Mouse (Mus musculus) midbrain, embryonic 10.5 days (tissue): Measurements from ENCODE around the gene Mettl24. TPM values are rescaled to one million over a fixed set of nuclear protein-coding genes. Genes with fewer than 3 reads are reported as not detected.
"Not testable (repeated sequence)": the region's sequence is repeated elsewhere in the genome, so short reads cannot be mapped to it uniquely, and the experiment has no call there.

Experiments
- DNase-seq: peaks from one replicate; pipeline ENCODE4 v3.0.0-alpha.2; 2017; ENCODE audit warnings: low spot score
- H3K27ac ChIP-seq: fragments of 300-500 bp; sonication (generic); replicated peaks from 2 replicates; pipeline ENCODE4 v1.5.1; 2016; ENCODE audit warnings: mild to moderate bottlenecking
- H3K27me3 ChIP-seq: fragments of 300-500 bp; sonication (generic); 2 replicates; pipeline ENCODE4 v1.6.1; 2016; ENCODE audit warnings: low read depth, mild to moderate bottlenecking; ENCODE audit not compliant: poor library complexity, severe bottlenecking
- H3K36me3 ChIP-seq: fragments of 300-500 bp; sonication (generic); 2 replicates; pipeline ENCODE4 v1.6.1; 2016; ENCODE audit warnings: mild to moderate bottlenecking, moderate library complexity
- H3K4me1 ChIP-seq: fragments of 300-500 bp; sonication (generic); 2 replicates; pipeline ENCODE4 v1.6.1; 2016
- H3K4me3 ChIP-seq: fragments of 300-500 bp; sonication (generic); 2 replicates; pipeline ENCODE4 v1.5.1; 2016; ENCODE audit warnings: mild to moderate bottlenecking, moderate library complexity
- H3K9me3 ChIP-seq: fragments of 300-500 bp; sonication (generic); replicated peaks from 2 replicates; pipeline ENCODE4 v1.6.1; 2016; ENCODE audit warnings: mild to moderate bottlenecking
- WGBS: fragments of 180-500 bp; shearing (Covaris S2); methylation state at CpG from one replicate; pipeline ENCODE4 v1.1.7; 2016; 5-methylcytosine and 5-hydroxymethylcytosine counted together
- polyA plus RNA-seq: library from polyadenylated mRNA; unstranded; fragments of >200 nt; fragmentation: Nextera tagmentation; extraction: Ambion mirVana; gene quantifications from 2 replicates; pipeline ENCODE4 v1.2.1, GENCODE M21; 2016

Mettl24 gene
- polyA plus RNA-seq, 1 experiment from 2014 or later = 0.54 TPM

GRCm38 (mm10) chr10:40758171-40759010 lies 75.3 kb downstream of the Mettl24 start:
- H3K9me3 ChIP-seq = no peaks in the 10 kb centered on the region; the same call in 1 of the 2 replicates
- 82% methylated on average over 11 of the region's 11 CpGs for WGBS
- H3K27ac ChIP-seq = no peak overlapping the region
- H3K4me1 ChIP-seq = peaks cover 10% of the 10 kb centered on the region
- H3K4me3 ChIP-seq = no peak overlapping the region
- no peaks in the 10 kb centered on the region for H3K36me3 ChIP-seq
- H3K27me3 ChIP-seq = no peaks in the 10 kb centered on the region
- DNase-seq = no peak

- not testable (repeated sequence) for H3K36me3 ChIP-seq, H3K4me3 ChIP-seq, H3K9me3 ChIP-seq, H3K27ac ChIP-seq, DNase-seq, H3K27me3 ChIP-seq
- WGBS = 96% methylated on average over 23 of the region's 23 CpGs
- peaks cover 10% of the 10 kb centered on the region for H3K4me1 ChIP-seq
Measured at GRCm38 (mm10) chr10:40759391-40760194, 76.5 kb downstream of the Mettl24 start.

GRCm38 (mm10) chr10:40760195-40761009 lies 77.3 kb downstream of the Mettl24 start:
- Histone ChIP-seq H3K9me3 (no peaks in the 10 kb centered on the region; the same call in 1 of the 2 replicates), H3K4me1 (peaks cover 10% of the 10 kb centered on the region), H3K27ac (no peak overlapping the region), H3K4me3 (no peak overlapping the region), H3K27me3 (no peaks in the 10 kb centered on the region), H3K36me3 (no peaks in the 10 kb centered on the region)
- DNase-seq = no peak
- WGBS = 89% methylated on average over 9 of the region's 9 CpGs

GRCm38 (mm10) chr10:40761010-40761752 lies 78.1 kb downstream of the Mettl24 start:
- Histone ChIP-seq H3K4me3 (no peak overlapping the region), H3K27me3 (no peaks in the 10 kb centered on the region), H3K27ac (no peak overlapping the region), H3K4me1 (peaks cover 10% of the 10 kb centered on the region), H3K36me3 (no peaks in the 10 kb centered on the region), H3K9me3 (no peaks in the 10 kb centered on the region; the same call in 1 of the 2 replicates)
- 78% methylated on average over 9 of the region's 9 CpGs for WGBS
- no peak for DNase-seq

- H3K4me1 ChIP-seq = peaks cover 10% of the 10 kb centered on the region
- no peaks in the 10 kb centered on the region; the same call in 1 of the 2 replicates for H3K9me3 ChIP-seq
- DNase-seq = no peak
- H3K27ac ChIP-seq = no peak overlapping the region
- H3K36me3 ChIP-seq = no peaks in the 10 kb centered on the region
- H3K27me3 ChIP-seq = no peaks in the 10 kb centered on the region
- 90% methylated on average over 6 of the region's 6 CpGs for WGBS
- H3K4me3 ChIP-seq = no peak overlapping the region
Measured at GRCm38 (mm10) chr10:40762624-40763023, 79.5 kb downstream of the Mettl24 start.

- DNase-seq = no peak
- H3K9me3 ChIP-seq = no peaks in the 10 kb centered on the region; the same call in 1 of the 2 replicates
Measured at GRCm38 (mm10) chr10:40763084-40763720, 80.1 kb downstream of the Mettl24 start.

GRCm38 (mm10) chr10:40772266-40772665 lies 89.2 kb downstream of the Mettl24 start:
- no peaks in the 10 kb centered on the region for H3K36me3 ChIP-seq
- no peak for DNase-seq
- no peak overlapping the region for H3K4me3 ChIP-seq
- H3K4me1 ChIP-seq = peaks cover 39% of the 10 kb centered on the region
- 62% methylated on average over 4 of the region's 4 CpGs for WGBS
- H3K27me3 ChIP-seq = no peaks in the 10 kb centered on the region
- H3K9me3 ChIP-seq = no peaks in the 10 kb centered on the region
- no peak overlapping the region for H3K27ac ChIP-seq

More at GRCm38 (mm10) chr10:40763084-40763720, 80.1 kb downstream of the Mettl24 start:
- Histone ChIP-seq H3K4me1 (peaks cover 10% of the 10 kb centered on the region), H3K4me3 (no peak overlapping the region), H3K27ac (no peak overlapping the region), H3K36me3 (no peaks in the 10 kb centered on the region), H3K27me3 (no peaks in the 10 kb centered on the region)
- WGBS = 87% methylated on average over 5 of the region's 5 CpGs

- Histone ChIP-seq H3K36me3 (no peaks in the 10 kb centered on the region), H3K27ac (peak overlapping the region; percentile 81), H3K4me3 (no peak overlapping the region), H3K27me3 (no peaks in the 10 kb centered on the region), H3K4me1 (peaks cover 41% of the 10 kb centered on the region), H3K9me3 (no peaks in the 10 kb centered on the region)
- WGBS = 55% methylated on average over 11 of the region's 11 CpGs
- peak; percentile 53 for DNase-seq
Measured at GRCm38 (mm10) chr10:40775151-40775550, 92.1 kb downstream of the Mettl24 start.

GRCm38 (mm10) chr10:40775655-40776054 lies 92.6 kb downstream of the Mettl24 start:
- no peaks in the 10 kb centered on the region for H3K36me3 ChIP-seq
- peaks cover 41% of the 10 kb centered on the region for H3K4me1 ChIP-seq
- no peak overlapping the region for H3K4me3 ChIP-seq
- WGBS = 78% methylated on average over 4 of the region's 4 CpGs
- H3K9me3 ChIP-seq = no peaks in the 10 kb centered on the region
- H3K27ac ChIP-seq = peak overlapping the region; percentile 81
- DNase-seq = no peak
- H3K27me3 ChIP-seq = no peaks in the 10 kb centered on the region

GRCm38 (mm10) chr10:40777171-40777570 lies 94.1 kb downstream of the Mettl24 start:
- Histone ChIP-seq H3K27ac (peak overlapping the region; percentile 58), H3K27me3 (no peaks in the 10 kb centered on the region), H3K4me3 (no peak overlapping the region), H3K36me3 (no peaks in the 10 kb centered on the region), H3K9me3 (no peaks in the 10 kb centered on the region), H3K4me1 (peaks cover 41% of the 10 kb centered on the region)
- 69% methylated on average over 2 of the region's 2 CpGs for WGBS
- no peak for DNase-seq

- 88% methylated on average over 4 of the region's 4 CpGs for whole genome bisulfite sequencing
- H3K4me1 ChIP-seq = peaks cover 32% of the 10 kb centered on the region
- H3K4me3 ChIP-seq = no peak overlapping the region
- H3K36me3 ChIP-seq = no peaks in the 10 kb centered on the region
- no peaks in the 10 kb centered on the region for H3K9me3 ChIP-seq
- DNase-seq = no peak
- no peak overlapping the region for H3K27ac ChIP-seq
- H3K27me3 ChIP-seq = no peaks in the 10 kb centered on the region
Measured at GRCm38 (mm10) chr10:40778472-40778871, 95.4 kb downstream of the Mettl24 start.
